Mouse (Mus musculus) heart, embryonic 14.5 days (tissue): ENCODE data around the gene Krt72. TPM values are rescaled to one million over a fixed set of nuclear protein-coding genes. Genes with fewer than 3 reads are reported as not detected.

Source experiments
- ATAC-seq: fragments of 200-750 bp; cut with Nextera tagmentation; 2 replicates; pipeline ENCODE4 v1.8.0; 2017; ENCODE audit warnings: low read depth, moderate TSS enrichment; ENCODE audit not compliant: insufficient number of reproducible peaks, insufficient read depth, low FRiP score
- H3K27ac ChIP-seq, 2 experiments: fragments of 200-500 bp in 1 of 2; fragments of 300-500 bp in 1 of 2; sonication (generic) in 1 of 2; replicated peaks in 1 of 2; 2 replicates each; pipeline ENCODE4 v1.5.1; 2012 to 2014; ENCODE audit warnings: low read depth in 2 of 2, low read length in 2 of 2, control low read depth in 1 of 2, mild to moderate bottlenecking in 1 of 2, mixed read lengths in 1 of 2; ENCODE audit not compliant: control insufficient read depth in 1 of 2, insufficient read depth in 1 of 2
- H3K27me3 ChIP-seq: fragments of 300-500 bp; sonication (generic); 2 replicates; pipeline ENCODE4 v1.6.1; 2014; ENCODE audit warnings: mild to moderate bottlenecking, low read length, control low read depth; ENCODE audit not compliant: control insufficient read depth, insufficient read depth
- H3K36me3 ChIP-seq: fragments of 300-500 bp; sonication (generic); 2 replicates; pipeline ENCODE4 v1.6.1; 2014; ENCODE audit warnings: mild to moderate bottlenecking, control low read depth, low read length, mixed read lengths; ENCODE audit not compliant: control insufficient read depth, insufficient read depth
- H3K4me1 ChIP-seq, 2 experiments: fragments of 200-500 bp in 1 of 2; fragments of 300-500 bp in 1 of 2; sonication (generic) in 1 of 2; 2 replicates each; pipeline ENCODE4 v1.6.1; 2012 to 2014; ENCODE audit warnings: low read length in 2 of 2, control low read depth in 1 of 2, mixed read lengths in 1 of 2; ENCODE audit not compliant: control insufficient read depth in 2 of 2, insufficient read depth in 2 of 2
- H3K4me2 ChIP-seq: fragments of 300-500 bp; sonication (generic); 2 replicates; pipeline ENCODE4 v1.6.1; 2014; ENCODE audit warnings: mild to moderate bottlenecking, low read length
- H3K4me3 ChIP-seq, 2 experiments: fragments of 200-500 bp in 1 of 2; fragments of 300-500 bp in 1 of 2; sonication (generic) in 1 of 2; 2 replicates each; pipeline ENCODE4 v1.5.1; 2012 to 2014; ENCODE audit warnings: low read length in 2 of 2, mild to moderate bottlenecking in 2 of 2, control low read depth in 1 of 2, low read depth in 1 of 2, moderate library complexity in 1 of 2; ENCODE audit not compliant: control insufficient read depth in 1 of 2, insufficient read depth in 1 of 2
- H3K9ac ChIP-seq: fragments of 300-500 bp; sonication (generic); 2 replicates; pipeline ENCODE4 v1.6.1; 2014; ENCODE audit warnings: mild to moderate bottlenecking, low read length
- H3K9me3 ChIP-seq: fragments of 300-500 bp; sonication (generic); 2 replicates; pipeline ENCODE4 v1.6.1; 2016; ENCODE audit warnings: low read length, control low read depth; ENCODE audit not compliant: control insufficient read depth
- WGBS: fragments of 180-500 bp; shearing (Covaris S2); extraction: QIAGEN DNeasy Blood & Tissue Kit; methylation state at CpG from one replicate; pipeline ENCODE4 v1.1.7; 2014; 5-methylcytosine and 5-hydroxymethylcytosine counted together
- polyA plus RNA-seq: library from polyadenylated mRNA; unstranded; fragments of >200 nt; fragmentation: Nextera tagmentation; extraction: Ambion mirVana; gene quantifications from 2 replicates; pipeline ENCODE4 v1.2.1, GENCODE M21; 2014

The Krt72 gene
- polyA plus RNA-seq, 1 experiment from 2014 or later: not detected

GRCm38 (mm10) chr15:101802296-101802835, 16.1 kb upstream of the Krt72 start, which contains the start of gene Krt73:
TSS of gene Krt73 (minus strand) at chr15:101802346.
- Histone ChIP-seq H3K27ac (no peak within 1 kb of the TSS), H3K4me1 (no peaks in the 10 kb centered on the region), H3K9ac (no peak within 1 kb of the TSS), H3K4me2 (no peak within 1 kb of the TSS), H3K27me3 (peaks cover 7% of the 10 kb centered on the region; the same call in 1 of the 2 replicates), H3K36me3 (no peaks in the 10 kb centered on the region), H3K4me3 (no peak within 1 kb of the TSS), H3K9me3 (no peaks in the 10 kb centered on the region)
- ATAC-seq: no peak
- WGBS: 76% methylated on average over 6 of the region's 6 CpGs

DNA sequence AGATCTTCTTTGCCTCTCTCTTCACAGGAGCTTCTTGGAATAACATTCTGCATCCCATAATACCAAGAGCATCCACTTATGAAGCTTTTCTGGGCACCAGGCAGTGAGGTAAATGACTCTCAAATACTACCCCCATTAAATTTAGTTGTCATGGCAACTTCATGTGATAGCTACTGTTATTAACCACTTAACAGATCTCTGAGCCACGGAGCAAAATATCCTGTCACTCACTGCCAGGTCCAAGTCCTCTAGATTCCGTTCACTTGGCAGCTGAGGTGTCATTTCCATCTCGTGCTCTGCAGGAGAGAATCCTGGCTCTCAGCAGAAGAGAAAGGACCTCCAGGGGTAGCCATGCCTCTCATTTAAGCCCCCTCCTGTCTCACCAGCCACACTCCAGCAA, 4.6 kb upstream of the Krt72 start:
- Histone ChIP-seq H3K9ac (no peak overlapping the region), H3K4me1 (no peaks in the 10 kb centered on the region), H3K9me3 (no peaks in the 10 kb centered on the region), H3K36me3 (no peaks in the 10 kb centered on the region), H3K27ac (no peak overlapping the region), H3K27me3 (peaks cover 22% of the 10 kb centered on the region), H3K4me2 (no peak overlapping the region), H3K4me3 (no peak overlapping the region)
- WGBS: 14% methylated on average over 3 of the region's 3 CpGs
- no peak for ATAC-seq

DNA sequence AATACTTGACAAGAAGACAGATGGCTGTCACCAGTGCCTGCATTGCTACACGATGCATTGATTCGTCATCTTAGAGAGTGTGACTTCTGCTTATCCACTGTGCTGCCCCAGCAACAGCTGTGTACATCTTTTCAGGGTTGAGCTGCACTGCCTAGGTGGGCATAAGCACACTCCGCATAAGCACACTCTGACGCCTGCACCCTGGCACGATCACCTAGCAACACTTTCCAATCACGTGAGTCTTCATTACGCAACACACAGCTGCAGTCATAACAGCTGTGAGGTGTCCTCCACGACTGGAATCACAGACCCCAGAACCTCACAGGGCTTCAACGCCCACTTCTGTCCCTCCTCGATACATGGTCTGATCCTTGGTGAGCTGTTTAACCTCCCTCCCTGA, 12.8 kb downstream of the Krt72 start:
- Histone ChIP-seq H3K4me2 (no peak overlapping the region), H3K4me3 (no peak overlapping the region), H3K36me3 (no peaks in the 10 kb centered on the region), H3K27me3 (peaks cover 40% of the 10 kb centered on the region), H3K9me3 (no peaks in the 10 kb centered on the region), H3K9ac (no peak overlapping the region), H3K4me1 (no peaks in the 10 kb centered on the region), H3K27ac (no peak overlapping the region)
- no peak for ATAC-seq
- WGBS: 77% methylated on average over 10 of the region's 10 CpGs

GRCm38 (mm10) chr15:101772711-101773081, 13.6 kb downstream of the Krt72 start:
- H3K4me2 ChIP-seq: no peak overlapping the region
- WGBS: 4% methylated on average over 5 of the region's 5 CpGs
- H3K27me3 ChIP-seq: peaks cover 40% of the 10 kb centered on the region
- H3K9me3 ChIP-seq: no peaks in the 10 kb centered on the region
- no peak for ATAC-seq
- no peaks in the 10 kb centered on the region for H3K4me1 ChIP-seq
- H3K9ac ChIP-seq: no peak overlapping the region
- no peaks in the 10 kb centered on the region for H3K36me3 ChIP-seq
- H3K4me3 ChIP-seq: no peak overlapping the region
- no peak overlapping the region for H3K27ac ChIP-seq

- H3K27me3 ChIP-seq: peaks cover 41% of the 10 kb centered on the region
- ATAC-seq: no peak
- WGBS: 60% methylated on average over 5 of the region's 5 CpGs
These were observed 14.1 kb downstream of the Krt72 start for GRCm38 (mm10) chr15:101772080-101772710.

GRCm38 (mm10) chr15:101770226-101770625, 16.0 kb downstream of the Krt72 start:
- no peak for ATAC-seq
- H3K4me1 ChIP-seq: no peaks in the 10 kb centered on the region
- no peak overlapping the region for H3K4me2 ChIP-seq
- 40% methylated on average over 8 of the region's 8 CpGs for WGBS
- no peak overlapping the region for H3K9ac ChIP-seq
- H3K27me3 ChIP-seq: peaks cover 42% of the 10 kb centered on the region
- H3K9me3 ChIP-seq: no peaks in the 10 kb centered on the region
- no peak overlapping the region for H3K4me3 ChIP-seq
- H3K36me3 ChIP-seq: no peaks in the 10 kb centered on the region
- no peak overlapping the region for H3K27ac ChIP-seq

More at GRCm38 (mm10) chr15:101772080-101772710, 14.1 kb downstream of the Krt72 start:
- no peak overlapping the region for H3K9ac ChIP-seq
- H3K9me3 ChIP-seq: no peaks in the 10 kb centered on the region
- H3K4me2 ChIP-seq: no peak overlapping the region
- H3K27ac ChIP-seq: no peak overlapping the region
- H3K4me3 ChIP-seq: no peak overlapping the region
- no peaks in the 10 kb centered on the region for H3K36me3 ChIP-seq
- no peaks in the 10 kb centered on the region for H3K4me1 ChIP-seq

GRCm38 (mm10) chr15:101742711-101743110, 43.5 kb downstream of the Krt72 start, which contains the start of gene Krt71:
TSS of gene Krt71 (minus strand) at chr15:101743109.
- Histone ChIP-seq H3K27ac (no peak within 1 kb of the TSS), H3K27me3 (peaks cover 20% of the 10 kb centered on the region), H3K4me2 (no peak within 1 kb of the TSS), H3K4me1 (no peaks in the 10 kb centered on the region), H3K36me3 (no peaks in the 10 kb centered on the region), H3K9ac (no peak within 1 kb of the TSS), H3K4me3 (no peak within 1 kb of the TSS), H3K9me3 (no peaks in the 10 kb centered on the region)
- no peak for ATAC-seq
- WGBS: 49% methylated on average over 14 of the region's 14 CpGs

- Histone ChIP-seq H3K4me3 (no peak overlapping the region), H3K27me3 (peaks cover 17% of the 10 kb centered on the region), H3K9ac (no peak overlapping the region), H3K9me3 (no peaks in the 10 kb centered on the region), H3K4me1 (no peaks in the 10 kb centered on the region), H3K36me3 (no peaks in the 10 kb centered on the region), H3K4me2 (no peak overlapping the region), H3K27ac (no peak overlapping the region)
- 70% methylated on average over 7 of the region's 7 CpGs for WGBS
- no peak for ATAC-seq
These were observed 48.5 kb downstream of the Krt72 start for GRCm38 (mm10) chr15:101737786-101738185.
